Mouse (Mus musculus) CH12.LX (cell line): Measurements from ENCODE around the gene Smyd5.

Source experiments
- BHLHE40 ChIP-seq: IDR thresholded peaks from 2 replicates; pipeline ENCODE4 v1.6.1; 2011; ENCODE audit warnings: mild to moderate bottlenecking, low read depth, low read length, improper control_type of control experiment
- CHD1 ChIP-seq: IDR thresholded peaks from 2 replicates; pipeline ENCODE4 v1.6.1; 2012; ENCODE audit warnings: low read depth, low read length, improper control_type of control experiment, inconsistent platforms
- CTCF ChIP-seq, 2 experiments: IDR thresholded peaks in 1 of 2; conservative IDR thresholded peaks in 1 of 2; 2 replicates each; pipeline ENCODE4 v1.5.1; 2011 to 2012; ENCODE audit warnings: low read depth in 2 of 2, low read length in 2 of 2, improper control_type of control experiment in 1 of 2, inconsistent platforms in 1 of 2, mild to moderate bottlenecking in 1 of 2, moderate library complexity in 1 of 2
- EP300 ChIP-seq: IDR thresholded peaks from 2 replicates; pipeline ENCODE4 v1.6.1; 2011; ENCODE audit warnings: low read length, improper control_type of control experiment
- HCFC1 ChIP-seq: IDR thresholded peaks from 2 replicates; pipeline ENCODE4 v1.6.1; 2012; ENCODE audit warnings: low read depth, mild to moderate bottlenecking, inconsistent platforms, low read length, improper control_type of control experiment
- MEF2A ChIP-seq: IDR thresholded peaks from 2 replicates; pipeline ENCODE4 v1.6.1; 2014; ENCODE audit warnings: low read depth, mild to moderate bottlenecking, inconsistent platforms, low read length, improper control_type of control experiment, borderline replicate concordance
- POLR2A ChIP-seq: IDR thresholded peaks from 2 replicates; pipeline ENCODE4 v1.6.1; 2011; ENCODE audit warnings: low read depth, mild to moderate bottlenecking, improper control_type of control experiment, low read length
- UBTF ChIP-seq: IDR thresholded peaks from 2 replicates; pipeline ENCODE4 v1.6.1; 2012; ENCODE audit warnings: low read depth, mild to moderate bottlenecking, inconsistent platforms, low read length, improper control_type of control experiment, moderate library complexity
- ZC3H11A ChIP-seq: IDR thresholded peaks from 2 replicates; pipeline ENCODE4 v1.6.1; 2012; ENCODE audit warnings: low read depth, mild to moderate bottlenecking, inconsistent platforms, low read length, improper control_type of control experiment
- ZNF384 ChIP-seq: IDR thresholded peaks from 2 replicates; pipeline ENCODE4 v1.6.1; 2012; ENCODE audit warnings: low read depth, low read length, improper control_type of control experiment, inconsistent platforms

DNA sequence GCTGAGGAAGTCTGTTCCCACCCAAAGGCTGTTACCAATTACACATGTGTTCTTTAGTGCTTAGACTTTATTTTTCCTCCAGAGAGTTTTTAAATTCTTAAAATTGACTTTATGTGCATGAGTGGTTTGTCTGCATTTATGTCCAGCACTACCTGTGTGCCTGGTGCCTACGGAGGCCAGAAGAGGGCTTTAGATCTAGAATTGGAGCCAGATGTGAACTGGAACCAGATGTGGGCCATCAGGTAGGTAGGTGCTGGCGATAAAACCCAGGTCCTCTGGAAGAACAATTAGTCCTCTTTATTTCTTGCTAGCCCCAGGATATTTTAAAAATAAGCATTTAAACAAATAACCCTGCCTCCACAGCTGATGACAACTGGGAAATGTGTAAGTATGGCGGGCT lies 59.8 kb downstream of the Smyd5 start:
- TF ChIP-seq ZC3H11A (no peak), HCFC1 (no peak), CTCF (conservative IDR thresholded peaks at IDR 0.05 in 1 of 2, IDR thresholded peaks at IDR 0.05 in 1 of 2; ENCODE audit: low read depth in 2 of 2, low read length in 2 of 2) (no peak), CHD1 (no peak), MEF2A (no peak), EP300 (no peak), UBTF (no peak), BHLHE40 (no peak), ZNF384 (no peak), POLR2A (no peak)
